Mouse (Mus musculus) CH12.LX (cell line): ENCODE measurements at regions not wholly inside any gene's neighbourhood (a gene's known extent, or its start where the extent isn't known, plus 50 kb on each side); places are given as distances from the start of the nearest gene placed in this dataset.

Source experiments
- DNase-seq: peaks from one replicate; pipeline ENCODE4 v3.0.0-alpha.2; 2013; ENCODE audit errors: extremely low read depth
- H3K27ac ChIP-seq: 2 replicates; pipeline ENCODE4 v1.5.1; 2012; ENCODE audit warnings: low read depth, mild to moderate bottlenecking, control low read depth, moderate library complexity; ENCODE audit not compliant: insufficient read depth
- H3K27me3 ChIP-seq: replicated peaks from 2 replicates; pipeline ENCODE3; 2012; ENCODE audit warnings: inconsistent platforms
- H3K36me3 ChIP-seq, 2 experiments: replicated peaks in 1 of 2; 2 replicates each; pipeline versions ENCODE3 to v1.6.1; 2012; ENCODE audit warnings: inconsistent platforms in 1 of 2, low read length in 1 of 2, mild to moderate bottlenecking in 1 of 2, mixed read lengths in 1 of 2, moderate library complexity in 1 of 2; ENCODE audit not compliant: control insufficient read depth in 1 of 2, insufficient read depth in 1 of 2
- H3K4me1 ChIP-seq, 2 experiments: 2 replicates each; pipeline ENCODE4 v1.6.1; 2012; ENCODE audit warnings: inconsistent platforms in 1 of 2, moderate library complexity in 1 of 2; ENCODE audit not compliant: insufficient read depth in 2 of 2, control insufficient read depth in 1 of 2
- H3K4me2 ChIP-seq: 2 replicates; pipeline ENCODE4 v1.6.1; 2012; ENCODE audit warnings: low read depth, mild to moderate bottlenecking, control low read depth; ENCODE audit not compliant: poor library complexity, insufficient read depth, severe bottlenecking
- H3K4me3 ChIP-seq, 3 experiments: fragments of 150-350 bp in 1 of 3; sonication (generic) in 1 of 3; replicated peaks in 1 of 3; 2 replicates each; pipeline versions ENCODE3 to v1.5.1; 2011 to 2012; ENCODE audit warnings: low read depth in 2 of 3, low read length in 2 of 3, mild to moderate bottlenecking in 2 of 3, moderate library complexity in 2 of 3, control low read depth in 1 of 3, improper control_type of control experiment in 1 of 3, inconsistent platforms in 1 of 3, mixed read lengths in 1 of 3; ENCODE audit not compliant: poor library complexity in 1 of 3
- H3K79me2 ChIP-seq: replicated peaks from 2 replicates; pipeline ENCODE4 v1.6.1; 2012; ENCODE audit warnings: mild to moderate bottlenecking, moderate library complexity; ENCODE audit not compliant: control insufficient read depth, poor library complexity, insufficient read depth, severe bottlenecking; ENCODE audit errors: extremely low read depth
- H3K9ac ChIP-seq: 2 replicates; pipeline ENCODE4 v1.6.1; 2012; ENCODE audit warnings: low read depth, mild to moderate bottlenecking, control low read depth, moderate library complexity; ENCODE audit not compliant: insufficient read depth
- H3K9me3 ChIP-seq: replicated peaks from 2 replicates; pipeline ENCODE3; 2012; ENCODE audit warnings: low read length, inconsistent platforms, mixed read lengths
- BHLHE40 ChIP-seq: IDR thresholded peaks from 2 replicates; pipeline ENCODE4 v1.6.1; 2011; ENCODE audit warnings: mild to moderate bottlenecking, low read depth, low read length, improper control_type of control experiment
- CHD2 ChIP-seq: IDR thresholded peaks from 2 replicates; pipeline ENCODE4 v1.6.1; 2011; ENCODE audit warnings: low read length, improper control_type of control experiment
- CTCF ChIP-seq, 2 experiments: IDR thresholded peaks in 1 of 2; conservative IDR thresholded peaks in 1 of 2; 2 replicates each; pipeline ENCODE4 v1.5.1; 2011 to 2012; ENCODE audit warnings: low read depth in 2 of 2, low read length in 2 of 2, improper control_type of control experiment in 1 of 2, inconsistent platforms in 1 of 2, mild to moderate bottlenecking in 1 of 2, moderate library complexity in 1 of 2
- ELF1 ChIP-seq: IDR thresholded peaks from 2 replicates; pipeline ENCODE4 v1.6.1; 2014; ENCODE audit warnings: low read depth, mild to moderate bottlenecking, inconsistent platforms, low read length, improper control_type of control experiment
- EP300 ChIP-seq: IDR thresholded peaks from 2 replicates; pipeline ENCODE4 v1.6.1; 2011; ENCODE audit warnings: low read length, improper control_type of control experiment
- ETS1 ChIP-seq: conservative IDR thresholded peaks from 2 replicates; pipeline ENCODE4 v1.6.1; 2012; ENCODE audit warnings: low read depth, mild to moderate bottlenecking, inconsistent platforms, low read length, improper control_type of control experiment, moderate library complexity
- GABPA ChIP-seq: IDR thresholded peaks from 2 replicates; pipeline ENCODE4 v1.6.1; 2012; ENCODE audit warnings: low read depth, low read length, improper control_type of control experiment, inconsistent platforms; ENCODE audit not compliant: insufficient replicate concordance
- HCFC1 ChIP-seq: IDR thresholded peaks from 2 replicates; pipeline ENCODE4 v1.6.1; 2012; ENCODE audit warnings: low read depth, mild to moderate bottlenecking, inconsistent platforms, low read length, improper control_type of control experiment
- IRF4 ChIP-seq: IDR thresholded peaks from 2 replicates; pipeline ENCODE4 v1.6.1; 2014; ENCODE audit warnings: low read depth, mild to moderate bottlenecking, inconsistent platforms, low read length, improper control_type of control experiment
- JUN ChIP-seq: IDR thresholded peaks from 2 replicates; pipeline ENCODE4 v1.6.1; 2011; ENCODE audit warnings: low read depth, mild to moderate bottlenecking, low read length, improper control_type of control experiment, moderate library complexity; ENCODE audit not compliant: insufficient read depth
- JUND ChIP-seq: conservative IDR thresholded peaks from 2 replicates; pipeline ENCODE4 v1.6.1; 2011; ENCODE audit warnings: low read depth, low read length, improper control_type of control experiment
- KAT2A ChIP-seq: IDR thresholded peaks from 2 replicates; pipeline ENCODE4 v1.6.1; 2012; ENCODE audit warnings: low read length, improper control_type of control experiment, inconsistent platforms; ENCODE audit not compliant: insufficient replicate concordance
- MAFK ChIP-seq: IDR thresholded peaks from 2 replicates; pipeline ENCODE4 v1.6.1; 2011; ENCODE audit warnings: low read length, improper control_type of control experiment; ENCODE audit not compliant: insufficient replicate concordance
- MAZ ChIP-seq: IDR thresholded peaks from 2 replicates; pipeline ENCODE4 v1.6.1; 2012; ENCODE audit warnings: low read depth, mild to moderate bottlenecking, inconsistent platforms, low read length, improper control_type of control experiment, moderate library complexity
- MEF2A ChIP-seq: IDR thresholded peaks from 2 replicates; pipeline ENCODE4 v1.6.1; 2014; ENCODE audit warnings: low read depth, mild to moderate bottlenecking, inconsistent platforms, low read length, improper control_type of control experiment, borderline replicate concordance
- MXI1 ChIP-seq: IDR thresholded peaks from 2 replicates; pipeline ENCODE4 v1.6.1; 2011; ENCODE audit warnings: mild to moderate bottlenecking, low read depth, low read length, improper control_type of control experiment
- MYC ChIP-seq: IDR thresholded peaks from 2 replicates; pipeline ENCODE4 v1.6.1; 2011; ENCODE audit warnings: low read depth, mild to moderate bottlenecking, improper control_type of control experiment, low read length
- NELFE ChIP-seq: IDR thresholded peaks from 2 replicates; pipeline ENCODE4 v1.6.1; 2011; ENCODE audit warnings: low read depth, low read length, improper control_type of control experiment
- NRF1 ChIP-seq: IDR thresholded peaks from 2 replicates; pipeline ENCODE4 v1.6.1; 2014; ENCODE audit warnings: low read depth, mild to moderate bottlenecking, inconsistent platforms, low read length, improper control_type of control experiment, moderate library complexity
- PAX5 ChIP-seq: IDR thresholded peaks from 2 replicates; pipeline ENCODE4 v1.6.1; 2012; ENCODE audit warnings: low read length, inconsistent platforms, mixed read lengths
- POLR2AphosphoS2 ChIP-seq: IDR thresholded peaks from 2 replicates; pipeline ENCODE4 v1.6.1; 2011; ENCODE audit warnings: low read depth, low read length, improper control_type of control experiment
- RAD21 ChIP-seq: IDR thresholded peaks from 2 replicates; pipeline ENCODE4 v1.6.1; 2011; ENCODE audit warnings: low read depth, mild to moderate bottlenecking, low read length, improper control_type of control experiment, moderate library complexity
- RCOR1 ChIP-seq: conservative IDR thresholded peaks from 2 replicates; pipeline ENCODE4 v1.6.1; 2012; ENCODE audit warnings: low read depth, mild to moderate bottlenecking, inconsistent platforms, low read length, improper control_type of control experiment
- SMC3 ChIP-seq: IDR thresholded peaks from 2 replicates; pipeline ENCODE4 v1.6.1; 2011; ENCODE audit warnings: low read depth, low read length, improper control_type of control experiment
- TBP ChIP-seq: conservative IDR thresholded peaks from 2 replicates; pipeline ENCODE4 v1.6.1; 2011; ENCODE audit warnings: low read depth, low read length, improper control_type of control experiment
- TCF12 ChIP-seq: IDR thresholded peaks from 2 replicates; pipeline ENCODE4 v1.6.1; 2014; ENCODE audit warnings: low read depth, mild to moderate bottlenecking, inconsistent platforms, low read length, improper control_type of control experiment
- USF1 ChIP-seq: IDR thresholded peaks from 2 replicates; pipeline ENCODE4 v1.6.1; 2014; ENCODE audit warnings: low read depth, mild to moderate bottlenecking, inconsistent platforms, low read length, improper control_type of control experiment
- USF2 ChIP-seq: conservative IDR thresholded peaks from 2 replicates; pipeline ENCODE4 v1.6.1; 2011; ENCODE audit warnings: low read depth, low read length, improper control_type of control experiment
- ZC3H11A ChIP-seq: IDR thresholded peaks from 2 replicates; pipeline ENCODE4 v1.6.1; 2012; ENCODE audit warnings: low read depth, mild to moderate bottlenecking, inconsistent platforms, low read length, improper control_type of control experiment
- ZKSCAN1 ChIP-seq: IDR thresholded peaks from 2 replicates; pipeline ENCODE4 v1.6.1; 2012; ENCODE audit warnings: low read depth, inconsistent platforms, low read length, improper control_type of control experiment, borderline replicate concordance
- ZMIZ1 ChIP-seq: IDR thresholded peaks from 2 replicates; pipeline ENCODE4 v1.6.1; 2012; ENCODE audit warnings: low read depth, mild to moderate bottlenecking, inconsistent platforms, low read length, improper control_type of control experiment
- ZNF384 ChIP-seq: IDR thresholded peaks from 2 replicates; pipeline ENCODE4 v1.6.1; 2012; ENCODE audit warnings: low read depth, low read length, improper control_type of control experiment, inconsistent platforms
- dilution Hi-C: fragments of 300-500 bp; cut with MboI; formaldehyde crosslinking; loops from 2 replicates; pipeline ENCODE4 v1.14.3; 2020; ENCODE audit warnings: low sequenced_read_pairs; ENCODE audit not compliant: extremely low pct_unique_long_range_greater_than_20kb, extremely low pct_ligation_motif_present
- in situ Hi-C: fragments of 300-500 bp; cut with MboI; formaldehyde crosslinking; loops from 3 replicates; pipeline ENCODE4 v1.14.3; 2019; ENCODE audit warnings: low sequenced_read_pairs, low pct_ligation_motif_present, low pct_unique_long_range_greater_than_20kb, mixed read lengths

DNA sequence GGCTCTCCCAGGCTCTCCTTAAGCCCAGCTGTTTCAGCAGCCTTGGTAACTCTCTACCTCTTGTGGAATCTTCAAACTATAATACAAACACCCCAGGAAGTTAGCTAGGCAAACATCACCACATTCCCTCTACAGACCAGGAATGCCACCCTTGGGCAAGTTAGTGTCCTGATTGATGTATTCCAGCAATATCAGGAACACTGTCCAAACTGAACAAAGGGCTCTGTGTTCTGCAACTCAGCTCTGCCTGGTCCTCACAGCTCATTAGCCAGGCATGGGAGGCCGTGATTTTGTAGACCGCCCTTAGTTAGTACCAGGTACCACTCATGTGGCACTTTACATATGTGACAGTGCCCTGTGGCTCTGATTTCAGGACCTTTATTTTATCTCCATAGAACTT lies 214.5 kb upstream of the Six2 start:
- Histone ChIP-seq H3K4me1 (peaks cover 27 to 61% of the 10 kb centered on the region in 2 experiments), H3K79me2 (no peaks in the 10 kb centered on the region), H3K4me2 (no peak overlapping the region), H3K27ac (no peak overlapping the region), H3K4me3 (no peak overlapping the region), H3K27me3 (no peaks in the 10 kb centered on the region), H3K9me3 (peaks cover 7% of the 10 kb centered on the region), H3K36me3 (no peaks in the 10 kb centered on the region), H3K9ac (no peak overlapping the region)
- TF ChIP-seq ZC3H11A (no peak), HCFC1 (no peak), MXI1 (no peak)
- DNase-seq, result no peak
- dilution Hi-C loops (no loop called here), in situ Hi-C loops (no loop called here)

- Histone ChIP-seq H3K27ac (peak overlapping the region; percentile 100), H3K36me3 (no peaks in the 10 kb centered on the region), H3K4me2 (peak overlapping the region; percentile 72; the same call in 1 of the 2 replicates), H3K79me2 (no peaks in the 10 kb centered on the region), H3K9ac (peak overlapping the region; percentile 45), H3K9me3 (no peaks in the 10 kb centered on the region), H3K4me3 (no peak overlapping the region), H3K27me3 (no peaks in the 10 kb centered on the region), H3K4me1 (peaks cover 42 to 84% of the 10 kb centered on the region in 2 experiments)
- DNase-seq, result peak; percentile 91
- dilution Hi-C loops (no loop called here), in situ Hi-C loops (loop anchor here (10.0 to 25.0 kb wide), 2 partner anchors 76 to 538 kb away; no protein-coding TSS in a partner anchor)
- TF ChIP-seq ZC3H11A (no peak), CTCF (conservative IDR thresholded peaks at IDR 0.05 in 1 of 2, IDR thresholded peaks at IDR 0.05 in 1 of 2; ENCODE audit: low read depth in 2 of 2, low read length in 2 of 2) (no peak), NELFE (0 out of 2 replicates have a peak, but pooled peaks have one; percentile 44), MYC (peak; percentile 93), MEF2A (peak; percentile 79; the same call in 1 of the 2 replicates), RCOR1 (no peak), SMC3 (no peak; the same call in 1 of the 2 replicates), ZKSCAN1 (no peak), IRF4 (no peak), JUN (peak; percentile 52; the same call in 1 of the 2 replicates), USF2 (no peak), KAT2A (no peak), ZNF384 (no peak; the same call in 1 of the 2 replicates), TBP (peak; percentile 86; the same call in 1 of the 2 replicates), ELF1 (no peak), MXI1 (peak; percentile 20; the same call in 1 of the 2 replicates), CHD2 (no peak), RAD21 (no peak; the same call in none of the 2 replicates), EP300 (peak; percentile 89), ETS1 (peak; percentile 86), JUND (peak; percentile 70), MAZ (no peak), USF1 (no peak), PAX5 (no peak), POLR2AphosphoS2 (no peak), GABPA (no peak), BHLHE40 (peak; percentile 92), NRF1 (no peak), HCFC1 (no peak), MAFK (peak; percentile 14; the same call in 1 of the 2 replicates), ZMIZ1 (peak; percentile 11; the same call in 1 of the 2 replicates), TCF12 (peak; percentile 92)
Observed at GRCm38 (mm10) chr17:85899096-85899495, 211.0 kb upstream of the Six2 start.
